Mouse (Mus musculus) hindbrain, embryonic 10.5 days (tissue): ENCODE results near the gene Gpr25. TPM values are rescaled to one million over a fixed set of nuclear protein-coding genes. Genes with fewer than 3 reads are reported as not detected.

Experiments used
- polyA plus RNA-seq: library from polyadenylated mRNA; unstranded; fragments of >200 nt; fragmentation: Nextera tagmentation; extraction: Ambion mirVana; gene quantifications from 2 replicates; pipeline ENCODE4 v1.2.1, GENCODE M21; 2016

The Gpr25 gene
- polyA plus RNA-seq, 1 experiment from 2014 or later = not detected

Other genes starting within 250 kb of the Gpr25 start
- gene Ascl5, start 210.1 kb downstream of the Gpr25 start, polyA plus RNA-seq = not detected in 2 replicates
- 0.07 and 0.47 TPM in 2 replicates for gene Cacna1s, start 208.1 kb downstream of the Gpr25 start, polyA plus RNA-seq
- 6.6 and 15.5 TPM in 2 replicates for gene Kif21b, start 129.5 kb downstream of the Gpr25 start, polyA plus RNA-seq
- 0.40 and 0.47 TPM in 2 replicates for gene Mroh3, start 48.0 kb downstream of the Gpr25 start, polyA plus RNA-seq
- 19.8 and 25.6 TPM in 2 replicates for gene Inava, start 26.6 kb downstream of the Gpr25 start, polyA plus RNA-seq
- gene Camsap2, start 85.2 kb upstream of the Gpr25 start, polyA plus RNA-seq = 13.2 and 13.3 TPM in 2 replicates
- gene Ddx59, start 154.4 kb upstream of the Gpr25 start, polyA plus RNA-seq = 17.7 and 21.1 TPM in 2 replicates
- gene Kif14, start 205.5 kb upstream of the Gpr25 start, polyA plus RNA-seq = 6.1 and 7.3 TPM in 2 replicates